Mouse (Mus musculus) regulatory T cell (primary cell): ENCODE measurements around the gene Bdnf.

Experiments used
- in situ Hi-C: fragments of 300-600 bp; cut with MboI, MseI; formaldehyde crosslinking; loops from one replicate; pipeline ENCODE4 v1.15.1; 2025; ENCODE audit warnings: high pct_unique_total_duplicates

The Bdnf gene

DNA sequence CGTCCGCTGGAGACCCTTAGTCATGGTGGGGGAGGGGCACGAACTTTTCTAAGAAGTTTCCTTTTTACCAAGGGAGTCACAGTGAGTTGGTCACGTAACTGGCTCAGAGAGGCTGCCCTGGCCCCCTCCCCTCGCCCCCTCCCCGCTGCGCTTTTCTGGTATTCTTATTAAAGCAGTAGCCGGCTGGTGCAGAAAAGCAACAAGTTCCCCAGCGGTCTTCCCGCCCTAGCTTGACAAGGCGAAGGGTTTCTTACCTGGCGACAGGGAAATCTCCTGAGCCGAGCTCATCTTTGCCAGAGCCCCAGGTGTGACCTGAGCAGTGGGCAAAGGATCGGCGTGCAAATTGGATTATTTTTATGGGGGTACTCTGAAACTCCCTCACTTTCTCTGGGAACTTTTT lies at the start of gene Bdnf:
TSS of gene Bdnf (plus strand) at position 169 of the 400 bp plus-strand sequence.
- in situ Hi-C loops, result no loop called here

- in situ Hi-C loops, result no loop called here
Measured at GRCm38 (mm10) chr2:109626864-109627263, 47.6 kb upstream of the Bdnf start.

DNA sequence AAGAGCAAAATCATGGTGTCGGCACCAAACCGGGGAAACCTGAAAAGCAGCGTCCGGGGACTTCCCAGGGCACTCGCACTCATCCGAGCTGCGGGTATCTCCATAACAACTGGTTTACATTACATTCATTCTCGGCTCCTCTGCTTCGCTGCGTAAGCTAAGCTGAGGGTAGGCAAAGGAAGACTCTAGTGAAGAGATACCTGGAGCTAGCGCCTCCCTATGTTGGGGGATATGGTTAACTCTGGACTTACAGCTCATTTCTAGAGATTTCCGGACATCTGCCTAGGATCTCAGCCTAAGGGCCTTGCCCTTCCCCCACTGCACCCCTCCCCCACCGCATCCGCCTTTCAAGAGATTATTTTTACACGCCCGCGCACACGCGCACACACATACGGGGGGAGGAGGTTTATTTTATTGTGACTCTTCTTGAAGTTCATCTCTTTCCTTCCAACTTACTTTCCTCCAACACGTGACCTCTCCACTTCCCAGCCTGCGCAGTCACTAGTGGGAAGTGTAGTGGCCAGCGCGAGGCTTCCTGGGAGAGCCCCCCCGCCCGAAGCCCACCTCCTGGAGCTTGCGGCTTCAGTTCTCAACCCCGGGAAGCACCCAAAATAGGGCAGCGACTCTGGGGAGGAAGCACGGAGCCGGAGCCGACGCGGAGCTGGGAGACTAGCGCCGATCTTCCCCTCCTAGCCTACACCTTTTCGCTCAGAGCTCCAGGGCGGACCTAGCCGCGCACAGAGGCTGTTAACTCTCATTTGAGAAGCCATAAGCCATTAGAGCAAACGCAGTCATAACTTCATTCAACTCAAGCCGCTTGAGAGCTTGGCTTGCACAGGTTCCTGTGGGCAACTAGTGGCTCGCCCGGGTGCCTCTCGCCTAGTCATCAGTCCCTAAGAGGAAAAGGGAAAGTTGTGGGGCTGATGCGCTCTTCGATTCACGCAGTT lies 718 bp upstream of the Bdnf start:
- in situ Hi-C loops, result no loop called here

DNA sequence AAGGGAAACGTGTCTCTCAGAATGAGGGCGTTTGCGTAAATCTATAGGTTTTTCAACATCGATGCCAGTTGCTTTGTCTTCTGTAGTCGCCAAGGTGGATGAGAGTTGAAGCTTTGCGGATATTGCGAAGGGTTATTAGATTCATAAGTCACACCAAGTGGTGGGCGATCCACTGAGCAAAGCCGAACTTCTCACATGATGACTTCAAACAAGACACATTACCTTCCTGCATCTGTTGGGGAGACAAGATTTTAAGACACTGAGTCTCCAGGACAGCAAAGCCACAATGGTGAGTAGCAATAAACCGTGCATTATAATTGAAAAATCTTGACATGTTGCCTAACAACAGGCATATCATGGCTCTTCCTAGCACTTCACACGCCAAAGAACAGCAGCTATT lies 551 bp downstream of the Bdnf start:
- in situ Hi-C loops, result no loop called here

DNA sequence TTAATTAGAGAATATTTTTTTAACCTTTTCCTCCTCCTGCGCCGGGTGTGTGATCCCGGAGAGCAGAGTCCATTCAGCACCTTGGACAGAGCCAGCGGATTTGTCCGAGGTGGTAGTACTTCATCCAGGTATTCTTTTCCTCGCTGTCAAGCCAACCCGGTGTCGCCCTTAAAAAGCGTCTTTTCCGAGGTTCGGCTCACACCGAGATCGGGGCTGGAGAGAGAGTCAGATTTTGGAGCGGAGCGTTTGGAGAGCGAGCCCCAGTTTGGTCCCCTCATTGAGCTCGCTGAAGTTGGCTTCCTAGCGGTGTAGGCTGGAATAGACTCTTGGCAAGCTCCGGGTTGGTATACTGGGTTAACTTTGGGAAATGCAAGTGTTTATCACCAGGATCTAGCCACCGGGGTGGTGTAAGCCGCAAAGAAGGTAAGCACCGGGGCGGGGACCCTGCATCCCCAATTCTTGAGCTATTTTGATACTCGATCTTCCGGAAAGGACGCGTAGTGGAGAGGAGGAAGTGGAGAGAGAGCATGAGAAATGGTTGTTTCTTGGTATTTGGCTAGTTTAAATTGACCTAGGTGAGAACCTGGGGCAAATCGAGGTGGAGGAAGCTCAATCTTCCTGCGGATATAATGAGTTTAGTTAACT lies 1.6 kb downstream of the Bdnf start:
- in situ Hi-C loops, result no loop called here

DNA sequence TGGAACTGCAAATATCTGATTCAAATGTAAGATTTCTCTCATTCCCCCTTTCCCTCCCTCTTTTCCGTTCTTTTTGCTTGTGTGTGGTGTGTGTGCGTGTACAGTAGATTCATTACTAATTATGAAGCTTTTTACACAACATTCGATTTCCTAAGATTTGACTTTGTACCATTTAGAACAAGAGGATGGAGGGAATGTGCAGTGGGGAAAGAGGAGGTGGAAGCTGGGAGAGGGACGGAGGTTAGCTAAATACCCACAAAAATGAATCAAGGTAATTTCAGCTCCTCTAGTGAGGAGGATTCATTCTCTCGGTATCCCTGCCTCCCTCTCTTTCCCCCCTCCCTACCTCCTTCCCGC lies 2.1 kb downstream of the Bdnf start:
- in situ Hi-C loops, result no loop called here

GRCm38 (mm10) chr2:109677221-109678089 lies 3.0 kb downstream of the Bdnf start:
- in situ Hi-C loops, result no loop called here

DNA sequence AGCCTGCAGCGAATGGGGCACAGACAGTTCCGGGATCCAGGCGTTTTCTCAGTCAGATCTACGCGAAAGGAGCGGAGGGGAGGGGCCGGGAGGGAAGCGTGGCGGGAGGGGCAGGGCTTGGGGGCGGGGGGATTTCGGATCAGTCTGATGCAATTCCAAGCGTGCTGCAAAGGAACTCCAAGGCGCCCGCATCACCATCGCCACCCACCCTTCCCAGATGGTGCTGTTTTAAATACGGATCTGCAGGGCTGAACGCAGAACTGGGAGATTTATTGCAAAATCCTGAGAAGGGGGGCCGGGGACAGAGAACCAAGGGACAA lies 3.5 kb downstream of the Bdnf start:
- in situ Hi-C loops, result no loop called here

- in situ Hi-C loops, result no loop called here
Measured at GRCm38 (mm10) chr2:109678454-109678853, 4.0 kb downstream of the Bdnf start.

DNA sequence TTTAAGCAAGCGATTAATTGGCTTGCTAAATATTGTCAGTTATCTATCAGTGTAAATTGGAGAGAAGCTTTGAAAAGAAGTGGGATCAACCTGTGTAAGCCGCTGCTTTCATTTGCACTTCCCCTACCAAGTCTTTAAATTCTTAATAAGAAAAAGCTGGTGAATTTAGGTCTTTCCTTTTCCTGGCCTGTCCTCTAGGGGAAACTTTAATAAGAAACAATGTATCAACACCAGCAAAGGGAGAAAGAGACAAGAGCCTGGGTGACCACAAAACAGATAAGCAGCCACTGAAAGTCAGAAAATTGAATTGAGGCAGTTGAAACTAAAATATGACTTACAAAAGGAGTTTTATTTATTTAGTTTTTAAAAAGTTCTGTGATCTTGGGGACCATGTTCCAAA lies 4.9 kb downstream of the Bdnf start:
- in situ Hi-C loops, result no loop called here

DNA sequence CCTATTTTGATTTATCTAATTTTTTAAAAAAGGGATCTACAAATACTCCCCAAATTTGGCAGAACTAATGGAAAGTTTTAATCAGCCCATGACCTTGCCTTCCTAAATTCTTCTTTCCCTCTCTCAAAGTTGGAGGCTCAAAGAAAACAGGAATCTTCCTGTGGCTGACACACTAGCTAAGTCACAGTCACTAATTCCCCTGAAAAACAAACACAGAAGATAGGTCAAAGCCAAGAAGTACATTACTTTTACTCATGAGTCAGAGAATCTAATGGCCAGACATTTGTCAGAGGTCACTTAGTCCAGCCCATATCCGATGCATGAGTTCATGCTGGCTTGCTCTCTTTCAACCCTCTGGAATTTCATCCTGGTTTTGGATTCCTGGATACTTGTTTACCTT lies 6.6 kb downstream of the Bdnf start:
- in situ Hi-C loops, result no loop called here

DNA sequence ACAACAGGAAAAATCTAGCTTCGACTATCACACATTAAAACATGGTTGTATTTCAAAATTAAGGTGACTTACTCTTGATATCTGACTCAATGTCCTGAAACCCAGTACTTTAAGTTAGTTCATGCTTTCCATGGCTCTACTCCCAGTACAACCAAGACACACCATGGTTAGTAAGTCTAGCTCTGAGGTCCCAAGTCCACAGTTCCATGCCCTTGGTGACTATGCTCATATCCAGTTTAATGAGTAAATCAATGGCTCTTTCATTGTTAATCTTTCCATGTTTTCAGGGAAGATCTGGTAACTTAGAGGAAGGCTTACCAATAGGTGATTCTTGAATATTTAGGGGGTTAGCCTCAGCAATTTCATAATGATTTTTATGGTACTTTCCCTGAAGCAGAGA lies 14.2 kb downstream of the Bdnf start:
- in situ Hi-C loops, result no loop called here

DNA sequence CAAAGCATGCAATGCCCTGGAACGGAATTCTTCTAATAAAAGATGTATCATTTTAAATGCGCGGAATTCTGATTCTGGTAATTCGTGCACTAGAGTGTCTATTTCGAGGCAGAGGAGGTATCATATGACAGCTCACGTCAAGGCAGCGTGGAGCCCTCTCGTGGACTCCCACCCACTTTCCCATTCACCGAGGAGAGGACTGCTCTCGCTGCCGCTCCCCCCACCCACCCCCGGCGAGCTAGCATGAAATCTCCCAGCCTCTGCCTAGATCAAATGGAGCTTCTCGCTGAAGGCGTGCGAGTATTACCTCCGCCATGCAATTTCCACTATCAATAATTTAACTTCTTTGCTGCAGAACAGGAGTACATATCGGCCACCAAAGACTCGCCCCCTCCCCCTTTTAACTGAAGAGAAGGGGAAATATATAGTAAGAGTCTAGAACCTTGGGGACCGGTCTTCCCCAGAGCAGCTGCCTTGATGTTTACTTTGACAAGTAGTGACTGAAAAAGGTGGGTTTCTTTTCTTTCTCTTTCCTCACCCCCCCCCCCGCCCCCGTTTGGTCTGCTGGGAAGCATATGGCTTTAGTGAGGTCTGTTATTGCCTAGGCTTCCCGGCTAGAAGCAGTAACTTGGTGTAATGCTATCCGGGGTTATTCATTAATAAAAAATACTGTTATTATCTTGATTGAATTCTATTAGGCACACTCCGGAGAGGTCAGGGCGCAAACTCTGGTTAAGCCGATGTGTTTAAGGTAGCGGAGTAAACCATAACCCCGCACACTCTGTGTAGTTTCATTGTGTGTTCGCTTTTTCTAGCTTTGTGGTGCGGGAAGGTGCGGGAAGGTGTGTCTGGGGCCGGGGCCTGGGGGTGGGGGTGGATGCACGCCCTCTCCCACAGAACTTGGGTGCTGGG lies 18.0 kb downstream of the Bdnf start:
- in situ Hi-C loops, result no loop called here

GRCm38 (mm10) chr2:109693178-109694115 lies 18.9 kb downstream of the Bdnf start:
- in situ Hi-C loops, result no loop called here

DNA sequence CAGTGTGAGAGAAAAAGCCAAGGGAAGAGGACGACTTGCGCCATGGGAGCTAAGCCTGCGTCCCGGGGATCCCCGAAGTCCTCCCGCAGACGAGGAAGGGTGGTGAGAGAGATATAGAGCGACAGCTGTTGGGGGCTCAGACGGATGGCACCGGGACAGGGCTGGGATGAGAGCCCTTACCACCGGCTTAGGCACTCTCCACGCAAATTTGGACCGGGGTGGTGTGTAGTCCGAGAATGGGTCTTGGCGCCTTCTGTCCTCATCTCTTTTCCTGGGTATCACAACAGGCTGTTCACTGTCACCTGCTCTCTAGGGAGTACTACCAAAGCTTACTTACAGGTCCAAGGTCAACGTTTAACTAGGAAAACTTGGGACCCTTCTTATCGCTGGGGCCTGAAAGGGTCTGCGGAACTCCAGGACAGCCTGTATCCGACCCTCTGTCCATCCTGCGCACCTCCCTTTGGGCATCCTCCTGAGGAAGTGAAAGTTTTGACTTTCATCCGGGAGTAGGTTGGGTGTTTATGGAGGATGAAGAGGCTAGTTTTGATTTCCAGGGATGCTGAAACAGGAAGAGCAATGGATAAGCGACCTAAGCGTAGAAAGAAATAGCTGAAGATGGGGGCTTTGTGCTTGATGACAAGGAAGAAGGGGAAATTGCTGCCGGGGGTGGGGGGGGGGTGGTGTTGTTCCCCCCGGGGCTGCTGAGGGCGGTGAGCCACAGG lies 19.8 kb downstream of the Bdnf start:
- in situ Hi-C loops, result no loop called here

DNA sequence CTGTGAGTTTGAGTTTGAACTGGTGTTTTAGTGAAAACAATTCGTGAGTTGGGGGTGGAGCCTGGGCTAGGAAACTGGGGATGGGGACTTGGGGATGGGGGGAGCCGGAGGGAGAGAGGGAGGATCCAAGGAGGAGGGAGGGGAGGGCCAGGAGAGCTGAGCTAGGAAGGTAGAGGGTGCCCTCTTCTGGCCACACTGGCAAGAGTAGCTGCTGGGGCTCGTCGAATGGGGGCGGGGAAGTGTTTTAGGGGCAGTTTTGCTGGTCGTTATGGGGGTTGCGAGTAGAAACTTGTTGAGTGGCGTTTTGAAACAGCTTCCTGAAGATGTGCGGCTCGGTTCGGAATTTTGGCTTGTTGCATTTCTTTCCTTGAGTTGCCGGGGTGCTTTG lies 20.3 kb downstream of the Bdnf start:
- in situ Hi-C loops, result no loop called here

DNA sequence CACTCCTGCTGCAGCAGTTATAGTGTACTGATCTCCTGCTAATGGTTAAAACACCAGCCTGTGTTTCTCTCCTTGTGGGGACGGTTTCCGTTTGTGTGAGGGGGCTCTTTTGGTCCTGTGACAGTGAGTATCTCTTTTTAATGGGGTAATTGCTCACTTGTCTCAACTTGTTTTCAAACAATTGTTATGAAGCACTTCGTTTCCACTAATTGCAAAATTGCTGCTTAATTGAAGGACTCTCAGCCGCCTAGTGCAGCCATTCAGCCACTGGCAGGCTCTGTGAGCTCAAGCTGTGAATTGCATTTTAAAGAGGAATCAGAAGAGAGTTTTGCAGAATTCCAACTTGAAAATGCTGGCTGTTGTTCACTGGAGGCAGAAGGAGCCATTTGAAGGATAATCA lies 22.7 kb downstream of the Bdnf start:
- in situ Hi-C loops, result no loop called here

DNA sequence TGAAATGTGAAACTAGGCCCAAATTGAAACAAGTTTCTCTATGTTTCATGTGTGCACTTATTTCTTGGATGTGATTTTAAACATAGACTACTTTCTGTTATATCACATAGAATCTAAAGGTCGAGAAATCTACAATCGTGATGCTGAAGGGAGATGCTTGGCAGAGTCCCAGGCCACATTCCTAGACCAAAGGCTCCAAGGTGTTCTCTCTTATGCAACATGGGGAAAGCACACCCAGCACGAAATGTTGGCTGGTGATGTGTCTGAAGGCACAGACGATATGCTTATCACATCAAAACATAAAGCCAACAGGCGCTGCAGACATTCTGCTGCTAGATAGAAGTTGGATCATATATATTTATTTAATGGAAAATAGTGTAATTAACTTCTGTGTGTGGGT lies 25.8 kb downstream of the Bdnf start:
- in situ Hi-C loops, result no loop called here

GRCm38 (mm10) chr2:109703588-109703987 lies 29.1 kb downstream of the Bdnf start:
- in situ Hi-C loops, result no loop called here

GRCm38 (mm10) chr2:109704053-109704452 lies 29.6 kb downstream of the Bdnf start:
- in situ Hi-C loops, result no loop called here
